Mouse (Mus musculus): Measurements from ENCODE around the gene Eaf1. TPM values are rescaled to one million over a fixed set of nuclear protein-coding genes. Genes with fewer than 3 reads are reported as not detected.
"Not testable (repeated sequence)": the region's sequence is repeated elsewhere in the genome, so short reads cannot be mapped to it uniquely, and the experiment has no call there.

The Eaf1 gene
- 13.1 and 13.2 TPM in 2 replicates for polyA plus RNA-seq (2014; fragmentation: Nextera tagmentation; extraction: Ambion mirVana)

- Histone ChIP-seq H3K36me3 (ENCODE audit: control insufficient read depth, insufficient read depth, low read length) (peaks cover 48% of the 10 kb centered on the region), H3K9me3 (ENCODE audit: control insufficient read depth, low read length) (no peaks in the 10 kb centered on the region), H3K4me1 (ENCODE audit: control insufficient read depth in 2 of 2, insufficient read depth in 2 of 2, low read length in 2 of 2) (peaks cover 12 to 30% of the 10 kb centered on the region in 2 experiments), H3K4me2 (ENCODE audit: low read length) (peak within 1 kb of the TSS; percentile 86), H3K27me3 (ENCODE audit: control insufficient read depth, insufficient read depth, low read length) (no peaks in the 10 kb centered on the region), H3K27ac (replicated peaks in 1 of 2; ENCODE audit: control insufficient read depth in 1 of 2, insufficient read depth in 1 of 2, low read depth in 2 of 2, low read length in 2 of 2) (peak within 1 kb of the TSS; percentile 78 to 87), H3K4me3 (ENCODE audit: control insufficient read depth in 1 of 2, insufficient read depth in 1 of 2, low read depth in 1 of 2, low read length in 2 of 2) (peak within 1 kb of the TSS; percentile 61 to 94), H3K9ac (ENCODE audit: low read length) (peak within 1 kb of the TSS; percentile 90)
- WGBS = under 1% methylated on average over 37 of the region's 37 CpGs
- peak; percentile 37; the same call in 1 of the 2 replicates for ATAC-seq (ENCODE audit: insufficient number of reproducible peaks, insufficient read depth, low FRiP score, low read depth)
Observed at GRCm38 (mm10) chr14:31494349-31494974, at the start of gene Eaf1. TSS of gene Eaf1 (plus strand) at chr14:31494399.

DNA sequence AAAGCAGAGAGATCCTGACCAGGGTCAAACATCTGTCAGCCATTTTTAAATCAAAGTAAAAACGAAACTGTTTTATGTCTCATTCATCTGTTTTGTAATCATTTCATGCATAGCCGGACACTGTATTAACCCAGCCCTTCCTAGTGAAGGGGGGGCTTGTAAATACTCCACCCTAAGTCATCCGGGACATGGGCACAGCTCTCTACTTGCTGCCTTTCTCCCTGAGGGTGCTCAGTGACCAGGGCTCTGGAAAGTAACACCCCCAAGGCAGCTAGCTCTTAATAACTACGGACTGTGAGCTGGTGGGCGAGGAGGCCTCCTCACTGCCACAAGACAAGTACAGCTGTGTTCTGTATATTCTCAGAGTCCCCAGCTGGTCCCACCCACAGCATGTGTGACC, 45.2 kb upstream of the Eaf1 start:
- no peaks in the 10 kb centered on the region for H3K36me3 ChIP-seq (ENCODE audit: control insufficient read depth, insufficient read depth, low read length)
- H3K27me3 ChIP-seq (ENCODE audit: control insufficient read depth, insufficient read depth, low read length) = no peaks in the 10 kb centered on the region
- ATAC-seq (ENCODE audit: insufficient number of reproducible peaks, insufficient read depth, low FRiP score, low read depth) = no peak
- H3K4me3 ChIP-seq (ENCODE audit: control insufficient read depth in 1 of 2, insufficient read depth in 1 of 2, low read depth in 1 of 2, low read length in 2 of 2) = no peak overlapping the region
- H3K9ac ChIP-seq (ENCODE audit: low read length) = no peak overlapping the region
- 66% methylated on average over 5 of the region's 5 CpGs for WGBS
- no peaks in the 10 kb centered on the region for H3K9me3 ChIP-seq (ENCODE audit: control insufficient read depth, low read length)
- H3K4me1 ChIP-seq (ENCODE audit: control insufficient read depth in 2 of 2, insufficient read depth in 2 of 2, low read length in 2 of 2) = no peaks in the 10 kb centered on the region
- no peak overlapping the region for H3K4me2 ChIP-seq (ENCODE audit: low read length)
- peak overlapping the region in 1 of 2 experiments; percentile 30; a peak in 1 of 4 replicates for H3K27ac ChIP-seq (replicated peaks in 1 of 2; ENCODE audit: control insufficient read depth in 1 of 2, insufficient read depth in 1 of 2, low read depth in 2 of 2, low read length in 2 of 2)

- 78% methylated on average over 12 of the region's 12 CpGs for WGBS
Observed at GRCm38 (mm10) chr14:31453946-31454345, 40.3 kb upstream of the Eaf1 start.

GRCm38 (mm10) chr14:31454849-31455566, 39.2 kb upstream of the Eaf1 start:
- Histone ChIP-seq H3K4me3 (ENCODE audit: control insufficient read depth in 1 of 2, insufficient read depth in 1 of 2, low read depth in 1 of 2, low read length in 2 of 2) (no peak overlapping the region), H3K4me2 (ENCODE audit: low read length) (no peak overlapping the region), H3K27ac (replicated peaks in 1 of 2; ENCODE audit: control insufficient read depth in 1 of 2, insufficient read depth in 1 of 2, low read depth in 2 of 2, low read length in 2 of 2) (no peak overlapping the region), H3K9ac (ENCODE audit: low read length) (no peak overlapping the region), H3K36me3 (ENCODE audit: control insufficient read depth, insufficient read depth, low read length) (no peaks in the 10 kb centered on the region), H3K27me3 (ENCODE audit: control insufficient read depth, insufficient read depth, low read length) (no peaks in the 10 kb centered on the region), H3K9me3 (ENCODE audit: control insufficient read depth, low read length) (no peaks in the 10 kb centered on the region), H3K4me1 (ENCODE audit: control insufficient read depth in 2 of 2, insufficient read depth in 2 of 2, low read length in 2 of 2) (peaks cover 0 to 2% of the 10 kb centered on the region in 2 experiments; a peak in 1 of 4 replicates)
- WGBS = 88% methylated on average over 8 of the region's 8 CpGs
- ATAC-seq (ENCODE audit: insufficient number of reproducible peaks, insufficient read depth, low FRiP score, low read depth) = no peak

More at GRCm38 (mm10) chr14:31453946-31454345, 40.3 kb upstream of the Eaf1 start:
- H3K4me2 ChIP-seq (ENCODE audit: low read length); H3K27ac ChIP-seq (replicated peaks in 1 of 2; ENCODE audit: control insufficient read depth in 1 of 2, insufficient read depth in 1 of 2, low read depth in 2 of 2, low read length in 2 of 2); H3K9me3 ChIP-seq (ENCODE audit: control insufficient read depth, low read length); H3K36me3 ChIP-seq (ENCODE audit: control insufficient read depth, insufficient read depth, low read length); ATAC-seq (ENCODE audit: insufficient number of reproducible peaks, insufficient read depth, low FRiP score, low read depth); H3K27me3 ChIP-seq (ENCODE audit: control insufficient read depth, insufficient read depth, low read length); H3K4me3 ChIP-seq (ENCODE audit: control insufficient read depth in 1 of 2, insufficient read depth in 1 of 2, low read depth in 1 of 2, low read length in 2 of 2); H3K9ac ChIP-seq (ENCODE audit: low read length); H3K4me1 ChIP-seq (ENCODE audit: control insufficient read depth in 2 of 2, insufficient read depth in 2 of 2, low read length in 2 of 2): not testable (repeated sequence)

DNA sequence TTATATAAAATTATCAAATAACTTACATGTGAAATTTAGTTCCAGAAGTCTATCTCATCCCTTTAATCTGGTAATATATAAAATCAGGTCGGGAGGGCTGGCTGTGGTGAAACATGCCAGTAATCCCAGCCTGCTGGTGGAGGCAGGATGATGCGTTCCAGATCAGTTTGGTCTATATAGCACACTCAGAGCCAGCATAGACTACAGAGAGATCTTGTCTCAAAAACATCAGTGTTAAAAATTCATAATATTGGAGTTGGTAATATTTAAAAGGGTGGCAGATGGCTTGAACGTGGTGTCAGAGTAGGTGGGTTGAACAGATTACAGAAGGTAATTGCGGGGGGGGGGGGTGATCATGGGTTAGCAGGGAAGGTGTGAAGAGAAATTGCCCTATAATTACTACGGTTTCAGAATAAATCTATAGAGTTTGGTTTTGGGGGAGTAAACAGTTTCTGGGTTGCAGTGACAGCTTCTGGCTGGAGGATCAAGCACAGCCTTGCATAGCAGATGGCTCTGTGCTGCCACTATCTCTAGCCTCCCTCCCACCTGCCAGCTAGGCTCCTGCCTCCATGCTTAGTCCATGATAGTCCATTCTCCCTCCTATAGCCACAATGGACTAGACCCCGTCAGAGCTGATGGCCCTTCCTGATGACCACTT, 38.0 kb upstream of the Eaf1 start:
- ATAC-seq (ENCODE audit: insufficient number of reproducible peaks, insufficient read depth, low FRiP score, low read depth) = no peak
- H3K9me3 ChIP-seq (ENCODE audit: control insufficient read depth, low read length) = no peaks in the 10 kb centered on the region
- no peaks in the 10 kb centered on the region for H3K27me3 ChIP-seq (ENCODE audit: control insufficient read depth, insufficient read depth, low read length)
- H3K4me1 ChIP-seq (ENCODE audit: control insufficient read depth in 2 of 2, insufficient read depth in 2 of 2, low read length in 2 of 2) = peaks cover 0 to 2% of the 10 kb centered on the region in 2 experiments; a peak in 1 of 4 replicates
- no peak overlapping the region for H3K4me2 ChIP-seq (ENCODE audit: low read length)
- H3K36me3 ChIP-seq (ENCODE audit: control insufficient read depth, insufficient read depth, low read length) = no peaks in the 10 kb centered on the region
- WGBS = 77% methylated on average over 6 of the region's 6 CpGs
- no peak overlapping the region for H3K4me3 ChIP-seq (ENCODE audit: control insufficient read depth in 1 of 2, insufficient read depth in 1 of 2, low read depth in 1 of 2, low read length in 2 of 2)
- no peak overlapping the region for H3K27ac ChIP-seq (replicated peaks in 1 of 2; ENCODE audit: control insufficient read depth in 1 of 2, insufficient read depth in 1 of 2, low read depth in 2 of 2, low read length in 2 of 2)
- H3K9ac ChIP-seq (ENCODE audit: low read length) = no peak overlapping the region

- Histone ChIP-seq H3K27ac (replicated peaks in 1 of 2; ENCODE audit: control insufficient read depth in 1 of 2, insufficient read depth in 1 of 2, low read depth in 2 of 2, low read length in 2 of 2) (no peak overlapping the region), H3K9me3 (ENCODE audit: control insufficient read depth, low read length) (no peaks in the 10 kb centered on the region), H3K27me3 (ENCODE audit: control insufficient read depth, insufficient read depth, low read length) (no peaks in the 10 kb centered on the region), H3K4me1 (ENCODE audit: control insufficient read depth in 2 of 2, insufficient read depth in 2 of 2, low read length in 2 of 2) (peaks cover 0 to 2% of the 10 kb centered on the region in 2 experiments; a peak in 1 of 4 replicates), H3K4me2 (ENCODE audit: low read length) (no peak overlapping the region), H3K9ac (ENCODE audit: low read length) (no peak overlapping the region), H3K4me3 (ENCODE audit: control insufficient read depth in 1 of 2, insufficient read depth in 1 of 2, low read depth in 1 of 2, low read length in 2 of 2) (no peak overlapping the region), H3K36me3 (ENCODE audit: control insufficient read depth, insufficient read depth, low read length) (no peaks in the 10 kb centered on the region)
- no peak for ATAC-seq (ENCODE audit: insufficient number of reproducible peaks, insufficient read depth, low FRiP score, low read depth)
- 86% methylated on average over 12 of the region's 12 CpGs for WGBS
Observed at GRCm38 (mm10) chr14:31458006-31458405, 36.2 kb upstream of the Eaf1 start.

GRCm38 (mm10) chr14:31462226-31462625, 32.0 kb upstream of the Eaf1 start:
- not testable (repeated sequence) for H3K4me3 ChIP-seq (ENCODE audit: control insufficient read depth in 1 of 2, insufficient read depth in 1 of 2, low read depth in 1 of 2, low read length in 2 of 2); H3K4me1 ChIP-seq (ENCODE audit: control insufficient read depth in 2 of 2, insufficient read depth in 2 of 2, low read length in 2 of 2); H3K9ac ChIP-seq (ENCODE audit: low read length); H3K27me3 ChIP-seq (ENCODE audit: control insufficient read depth, insufficient read depth, low read length); H3K9me3 ChIP-seq (ENCODE audit: control insufficient read depth, low read length); ATAC-seq (ENCODE audit: insufficient number of reproducible peaks, insufficient read depth, low FRiP score, low read depth); H3K36me3 ChIP-seq (ENCODE audit: control insufficient read depth, insufficient read depth, low read length); H3K4me2 ChIP-seq (ENCODE audit: low read length)
- peak overlapping the region in 1 of 2 experiments; percentile 64; a peak in 1 of 4 replicates for H3K27ac ChIP-seq (replicated peaks in 1 of 2; ENCODE audit: control insufficient read depth in 1 of 2, insufficient read depth in 1 of 2, low read depth in 2 of 2, low read length in 2 of 2)
- WGBS = 81% methylated on average over 5 of the region's 5 CpGs

Measured in heart, embryonic 14.5 days (tissue).